Mouse (Mus musculus): Measurements from ENCODE around the gene Patl2.

DNA sequence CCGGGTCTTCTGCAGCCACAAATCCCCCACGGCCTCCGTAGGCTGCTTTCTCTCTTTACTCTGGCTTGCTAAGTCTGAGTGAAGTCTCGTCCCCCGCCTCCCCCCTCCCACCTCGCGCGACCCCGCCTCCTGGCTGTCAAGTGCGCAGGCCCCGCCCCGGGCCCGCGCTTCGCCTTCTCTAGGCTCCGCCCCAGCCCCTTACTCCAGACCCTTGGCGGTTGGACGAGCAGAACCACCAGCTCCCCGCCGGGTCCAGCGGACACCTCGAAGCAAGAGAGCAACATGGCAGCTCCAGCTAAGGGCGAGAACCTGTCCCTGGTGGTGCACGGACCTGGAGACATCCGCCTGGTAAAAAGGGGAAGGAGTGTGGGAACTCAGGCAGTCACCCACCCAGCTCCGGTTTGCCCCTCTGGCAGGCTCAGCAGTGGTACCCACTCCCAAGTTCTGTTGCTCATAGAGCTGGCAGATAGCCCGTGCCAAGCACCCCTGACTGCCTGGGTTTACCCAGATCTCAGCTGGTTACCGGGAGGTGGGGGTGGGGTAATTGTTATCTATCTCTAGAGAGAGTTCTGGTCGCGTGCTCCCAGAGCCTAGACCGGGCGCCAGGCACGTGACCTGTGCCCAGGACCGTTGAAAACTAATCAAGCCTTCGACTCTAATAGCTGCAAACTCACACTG, 48.8 kb upstream of the Patl2 start, which contains the start of gene Sord:
- TF ChIP-seq CTCF (IDR thresholded peaks at IDR 0.05): no peak
- no peak for TF ChIP-seq EP300 (IDR thresholded peaks at IDR 0.05)
